Mouse (Mus musculus): ENCODE measurements around the gene Cacnb3. TPM values are rescaled to one million over a fixed set of nuclear protein-coding genes. Genes with fewer than 3 reads are reported as not detected.

Gene Cacnb3
- polyA plus RNA-seq, 2 experiments, result 0.42 to 0.85 TPM

DNA sequence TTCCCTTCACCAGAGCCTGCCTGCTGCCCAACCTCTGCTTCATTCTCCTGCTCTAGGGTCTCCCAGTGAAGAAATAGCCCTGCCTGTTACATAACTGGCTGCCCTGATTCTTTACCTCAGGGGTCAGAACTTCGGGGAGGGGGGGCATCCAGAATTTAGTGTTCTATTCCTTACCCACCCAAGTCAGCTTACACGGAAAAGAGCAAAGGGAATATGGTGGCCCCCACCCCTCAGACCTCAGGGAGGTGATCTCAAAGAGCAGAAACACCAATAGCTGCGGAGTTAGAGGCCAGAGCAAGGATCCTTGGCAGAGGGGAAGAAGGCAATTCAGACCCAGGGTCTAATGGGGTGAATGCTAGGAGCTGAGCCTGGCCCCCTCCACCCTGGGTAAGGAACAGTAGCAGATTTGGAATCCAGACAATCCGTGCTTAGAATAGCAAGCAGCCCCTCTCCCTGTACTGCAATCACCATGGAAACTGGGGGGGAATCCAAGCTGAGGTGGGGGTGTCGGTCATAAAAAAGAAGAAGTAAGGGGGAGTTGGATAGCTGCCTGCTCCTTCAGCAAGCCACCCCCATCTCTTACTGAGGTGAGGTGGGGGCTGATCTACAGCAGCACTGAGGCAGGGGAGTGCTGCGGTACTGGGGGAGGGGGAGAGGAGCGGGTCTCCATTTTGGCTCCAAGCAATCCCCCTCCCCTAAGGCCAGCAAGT is 43.8 kb downstream of the Cacnb3 start:
- DNase-seq (ENCODE audit: low read depth in 3 of 3, low spot score in 3 of 3), result no peak
- WGBS (ENCODE audit: insufficient replicate concordance), result 23% methylated on average over 7 of the region's 7 CpGs
- no peak overlapping the region for H3K4me3 ChIP-seq (ENCODE audit: insufficient read depth in 1 of 2, low read depth in 2 of 2, low read length in 2 of 2)
- H3K36me3 ChIP-seq (replicated peaks; ENCODE audit: control insufficient read depth, insufficient read depth, low read depth), result no peaks in the 10 kb centered on the region
- H3K9me3 ChIP-seq (ENCODE audit: control insufficient read depth, low read length), result no peaks in the 10 kb centered on the region
- H3K4me2 ChIP-seq (ENCODE audit: low read depth), result no peak overlapping the region
- no peak for ATAC-seq (ENCODE audit: insufficient read depth)
- H3K27ac ChIP-seq, result no peak overlapping the region
- no peak for TF ChIP-seq CTCF (IDR thresholded peaks at IDR 0.05; ENCODE audit: low read depth)
- TF ChIP-seq EP300 (IDR thresholded peaks at IDR 0.05; ENCODE audit: low read depth), result no peak
- H3K9ac ChIP-seq (replicated peaks), result no peak overlapping the region
- 0 out of 4 replicates have a peak, but pooled peaks cover 0 to 6% of the 10 kb centered on the region in 2 experiments for H3K4me1 ChIP-seq (replicated peaks; ENCODE audit: control insufficient read depth in 2 of 2, insufficient read depth in 2 of 2, low read length in 1 of 2)
- H3K27me3 ChIP-seq (ENCODE audit: control insufficient read depth, insufficient read depth, low read length), result peaks cover 47% of the 10 kb centered on the region

GRCm38 (mm10) chr15:98674994-98675545 is 44.4 kb downstream of the Cacnb3 start:
- Histone ChIP-seq H3K4me2 (ENCODE audit: low read depth) (no peak overlapping the region), H3K4me3 (ENCODE audit: insufficient read depth in 1 of 2, low read depth in 2 of 2, low read length in 2 of 2) (no peak overlapping the region), H3K9ac (replicated peaks) (no peak overlapping the region), H3K4me1 (replicated peaks; ENCODE audit: control insufficient read depth in 2 of 2, insufficient read depth in 2 of 2, low read length in 1 of 2) (0 out of 4 replicates have a peak, but pooled peaks cover 0 to 6% of the 10 kb centered on the region in 2 experiments), H3K27me3 (ENCODE audit: control insufficient read depth, insufficient read depth, low read length) (peaks cover 47% of the 10 kb centered on the region), H3K9me3 (ENCODE audit: control insufficient read depth, low read length) (no peaks in the 10 kb centered on the region), H3K27ac (no peak overlapping the region), H3K36me3 (replicated peaks; ENCODE audit: control insufficient read depth, insufficient read depth, low read depth) (no peaks in the 10 kb centered on the region)
- 26% methylated on average over 11 of the region's 11 CpGs for whole genome bisulfite sequencing (ENCODE audit: insufficient replicate concordance)
- no peak for ATAC-seq (ENCODE audit: insufficient read depth)
- no peak for DNase-seq (ENCODE audit: low read depth in 3 of 3, low spot score in 3 of 3)
- no peak for TF ChIP-seq CTCF (IDR thresholded peaks at IDR 0.05; ENCODE audit: low read depth)
- TF ChIP-seq EP300 (IDR thresholded peaks at IDR 0.05; ENCODE audit: low read depth), result no peak

DNA sequence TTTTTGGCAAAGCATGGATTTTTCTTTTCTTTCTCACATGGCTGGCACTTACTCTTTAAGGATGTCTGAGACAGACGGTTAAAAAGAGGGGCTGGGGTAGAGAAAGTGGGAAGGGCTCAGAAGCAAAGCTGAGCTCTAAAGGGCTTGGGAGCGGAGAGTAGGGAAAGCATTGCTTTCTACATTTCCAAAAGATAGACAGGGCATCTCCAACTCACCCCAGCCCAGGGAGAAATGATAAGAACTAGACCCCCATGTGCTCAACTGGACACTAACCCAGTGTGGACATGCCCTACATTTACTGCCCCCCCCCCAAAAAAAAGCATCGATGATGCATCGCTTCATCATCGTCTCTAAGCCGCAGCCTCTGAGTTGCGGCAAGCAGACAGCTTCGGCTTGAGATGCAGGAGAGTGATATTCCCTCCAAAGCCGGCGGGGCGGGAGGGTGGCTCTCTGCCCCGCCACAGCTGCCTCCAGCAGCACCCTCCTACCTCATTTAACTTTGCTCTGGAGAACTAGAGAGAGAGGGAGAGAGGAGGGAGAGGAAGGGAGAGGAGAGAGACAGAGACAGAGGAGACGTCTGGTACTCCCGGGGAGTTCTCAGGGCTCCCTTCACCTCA is 45.1 kb downstream of the Cacnb3 start:
- no peak for ATAC-seq (ENCODE audit: insufficient read depth)
- Histone ChIP-seq H3K4me2 (ENCODE audit: low read depth) (no peak overlapping the region), H3K9ac (replicated peaks) (no peak overlapping the region), H3K27ac (no peak overlapping the region), H3K4me3 (ENCODE audit: insufficient read depth in 1 of 2, low read depth in 2 of 2, low read length in 2 of 2) (no peak overlapping the region), H3K9me3 (ENCODE audit: control insufficient read depth, low read length) (no peaks in the 10 kb centered on the region), H3K4me1 (replicated peaks; ENCODE audit: control insufficient read depth in 2 of 2, insufficient read depth in 2 of 2, low read length in 1 of 2) (0 out of 4 replicates have a peak, but pooled peaks cover 0 to 6% of the 10 kb centered on the region in 2 experiments), H3K27me3 (ENCODE audit: control insufficient read depth, insufficient read depth, low read length) (peaks cover 47% of the 10 kb centered on the region), H3K36me3 (replicated peaks; ENCODE audit: control insufficient read depth, insufficient read depth, low read depth) (no peaks in the 10 kb centered on the region)
- DNase-seq (ENCODE audit: low read depth in 3 of 3, low spot score in 3 of 3), result no peak
- 14% methylated on average over 14 of the region's 14 CpGs for WGBS (ENCODE audit: insufficient replicate concordance)
- TF ChIP-seq CTCF (IDR thresholded peaks at IDR 0.05; ENCODE audit: low read depth) (no peak), EP300 (IDR thresholded peaks at IDR 0.05; ENCODE audit: low read depth) (no peak)

DNA sequence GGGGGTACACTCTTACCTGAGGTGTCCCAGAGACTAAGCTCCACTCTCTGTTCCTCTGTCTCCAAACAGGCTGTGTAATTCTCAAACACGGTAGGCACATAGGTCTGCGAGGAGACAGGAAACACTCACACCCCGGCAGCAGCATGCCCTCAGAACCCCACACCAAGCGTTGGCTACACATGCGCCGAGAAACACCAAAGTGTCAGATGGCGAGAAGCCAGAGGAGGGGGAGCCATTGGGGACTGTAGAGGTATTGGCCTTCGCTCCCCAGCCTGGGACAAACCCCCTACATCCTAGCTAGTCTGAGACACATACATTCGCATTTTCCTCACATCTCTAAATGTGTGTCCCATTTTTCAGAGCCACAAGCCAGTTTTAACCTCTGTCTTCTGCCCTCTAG is 45.8 kb downstream of the Cacnb3 start:
- 0 out of 4 replicates have a peak, but pooled peaks cover 0 to 6% of the 10 kb centered on the region in 2 experiments for H3K4me1 ChIP-seq (replicated peaks; ENCODE audit: control insufficient read depth in 2 of 2, insufficient read depth in 2 of 2, low read length in 1 of 2)
- peaks cover 47% of the 10 kb centered on the region for H3K27me3 ChIP-seq (ENCODE audit: control insufficient read depth, insufficient read depth, low read length)
- H3K4me3 ChIP-seq (ENCODE audit: insufficient read depth in 1 of 2, low read depth in 2 of 2, low read length in 2 of 2), result no peak overlapping the region
- no peaks in the 10 kb centered on the region for H3K36me3 ChIP-seq (replicated peaks; ENCODE audit: control insufficient read depth, insufficient read depth, low read depth)
- no peak for TF ChIP-seq EP300 (IDR thresholded peaks at IDR 0.05; ENCODE audit: low read depth)
- TF ChIP-seq CTCF (IDR thresholded peaks at IDR 0.05; ENCODE audit: low read depth), result no peak
- H3K9ac ChIP-seq (replicated peaks), result no peak overlapping the region
- WGBS (ENCODE audit: insufficient replicate concordance), result 4% methylated on average over 9 of the region's 9 CpGs
- peak overlapping the region; percentile 42 for H3K4me2 ChIP-seq (ENCODE audit: low read depth)
- DNase-seq (ENCODE audit: low read depth in 3 of 3, low spot score in 3 of 3) (no peak), ATAC-seq (ENCODE audit: insufficient read depth) (no peak)
- H3K27ac ChIP-seq, result no peak overlapping the region
- H3K9me3 ChIP-seq (ENCODE audit: control insufficient read depth, low read length), result no peaks in the 10 kb centered on the region
